Mouse (Mus musculus) hindbrain, embryonic 16.5 days (tissue): Measurements from ENCODE around the gene Cdc20. TPM values are rescaled to one million over a fixed set of nuclear protein-coding genes. Genes with fewer than 3 reads are reported as not detected.

ENCODE experiments used
- ATAC-seq: fragments of 200-750 bp; cut with Nextera tagmentation; 2 replicates; pipeline ENCODE4 v1.8.0; 2017; ENCODE audit warnings: moderate TSS enrichment, moderate library complexity
- H3K27ac ChIP-seq: fragments of 300-500 bp; sonication (generic); 2 replicates; pipeline ENCODE4 v1.5.1; 2014; ENCODE audit warnings: low read depth, mild to moderate bottlenecking, control low read depth, low read length, moderate library complexity
- H3K27me3 ChIP-seq: fragments of 300-500 bp; sonication (generic); replicated peaks from 2 replicates; pipeline ENCODE4 v1.6.1; 2014; ENCODE audit warnings: low read length; ENCODE audit not compliant: control insufficient read depth, insufficient read depth
- H3K36me3 ChIP-seq: fragments of 300-500 bp; sonication (generic); 2 replicates; pipeline ENCODE4 v1.6.1; 2014; ENCODE audit warnings: mild to moderate bottlenecking, low read length, moderate library complexity, mixed read lengths; ENCODE audit not compliant: control insufficient read depth, insufficient read depth
- H3K4me1 ChIP-seq: fragments of 300-500 bp; sonication (generic); 2 replicates; pipeline ENCODE4 v1.6.1; 2014; ENCODE audit warnings: low read depth, low read length; ENCODE audit not compliant: control insufficient read depth, insufficient read depth
- H3K4me2 ChIP-seq: fragments of 300-500 bp; sonication (generic); 2 replicates; pipeline ENCODE4 v1.6.1; 2014; ENCODE audit warnings: mild to moderate bottlenecking, low read length, control low read depth, moderate library complexity
- H3K4me3 ChIP-seq: fragments of 300-500 bp; sonication (generic); 2 replicates; pipeline ENCODE4 v1.5.1; 2014; ENCODE audit warnings: mild to moderate bottlenecking, low read length, control low read depth, moderate library complexity
- H3K9ac ChIP-seq: fragments of 300-500 bp; sonication (generic); 2 replicates; pipeline ENCODE4 v1.6.1; 2014; ENCODE audit warnings: low read depth, mild to moderate bottlenecking, control low read depth, low read length, moderate library complexity
- H3K9me3 ChIP-seq: fragments of 300-500 bp; sonication (generic); 2 replicates; pipeline ENCODE4 v1.6.1; 2014; ENCODE audit warnings: mild to moderate bottlenecking, low read length, moderate library complexity; ENCODE audit not compliant: control insufficient read depth
- WGBS: fragments of 180-500 bp; shearing (Covaris S2); extraction: QIAGEN DNeasy Blood & Tissue Kit; methylation state at CpG from one replicate; pipeline ENCODE4 v1.1.7; 2014; 5-methylcytosine and 5-hydroxymethylcytosine counted together
- polyA plus RNA-seq: library from polyadenylated mRNA; unstranded; fragments of >200 nt; fragmentation: Nextera tagmentation; extraction: Ambion mirVana; gene quantifications from 2 replicates; pipeline ENCODE4 v1.2.1, GENCODE M21; 2015

The Cdc20 gene
- polyA plus RNA-seq, 1 experiment from 2014 or later: 39.6 TPM

GRCm38 (mm10) chr4:118445781-118446414 lies 8.7 kb upstream of the Cdc20 start:
- Histone ChIP-seq H3K27ac (0 out of 2 replicates have a peak overlapping the region, but pooled peaks have one; percentile 13), H3K4me3 (peak overlapping the region; percentile 49), H3K9me3 (no peaks in the 10 kb centered on the region), H3K4me2 (peak overlapping the region; percentile 94), H3K9ac (peak overlapping the region; percentile 66), H3K4me1 (peaks cover 10% of the 10 kb centered on the region), H3K27me3 (no peaks in the 10 kb centered on the region), H3K36me3 (no peaks in the 10 kb centered on the region)
- 21% methylated on average over 18 of the region's 18 CpGs for WGBS
- peak; percentile 84 for ATAC-seq

GRCm38 (mm10) chr4:118445088-118445487 lies 7.9 kb upstream of the Cdc20 start:
- WGBS: 87% methylated on average over 10 of the region's 10 CpGs
- H3K4me3 ChIP-seq: no peak overlapping the region
- H3K27ac ChIP-seq: no peak overlapping the region
- no peaks in the 10 kb centered on the region for H3K27me3 ChIP-seq
- peaks cover 10% of the 10 kb centered on the region for H3K4me1 ChIP-seq
- H3K4me2 ChIP-seq: no peak overlapping the region
- no peaks in the 10 kb centered on the region for H3K9me3 ChIP-seq
- ATAC-seq: no peak
- H3K36me3 ChIP-seq: no peaks in the 10 kb centered on the region
- no peak overlapping the region for H3K9ac ChIP-seq

- H3K4me2 ChIP-seq: peak overlapping the region; percentile 84
- H3K36me3 ChIP-seq: no peaks in the 10 kb centered on the region
- H3K9me3 ChIP-seq: no peaks in the 10 kb centered on the region
- H3K9ac ChIP-seq: peak overlapping the region; percentile 58
- peak overlapping the region; percentile 48 for H3K4me3 ChIP-seq
- peak; percentile 30 for ATAC-seq
- H3K27ac ChIP-seq: peak overlapping the region; percentile 84
- H3K27me3 ChIP-seq: no peaks in the 10 kb centered on the region
- H3K4me1 ChIP-seq: peaks cover 11% of the 10 kb centered on the region
- WGBS: 10% methylated on average over 12 of the region's 12 CpGs
These were observed 689 bp upstream of the Cdc20 start for GRCm38 (mm10) chr4:118437829-118438253.

- Histone ChIP-seq H3K4me3 (no peak overlapping the region), H3K9ac (no peak overlapping the region), H3K27ac (no peak overlapping the region), H3K27me3 (no peaks in the 10 kb centered on the region), H3K4me1 (peaks cover 19% of the 10 kb centered on the region), H3K36me3 (peaks cover 8% of the 10 kb centered on the region; the same call in 1 of the 2 replicates), H3K4me2 (no peak overlapping the region), H3K9me3 (no peaks in the 10 kb centered on the region)
- ATAC-seq: no peak
- WGBS: 52% methylated on average over 8 of the region's 8 CpGs
These were observed 4.8 kb downstream of the Cdc20 start for GRCm38 (mm10) chr4:118432332-118432731.

DNA sequence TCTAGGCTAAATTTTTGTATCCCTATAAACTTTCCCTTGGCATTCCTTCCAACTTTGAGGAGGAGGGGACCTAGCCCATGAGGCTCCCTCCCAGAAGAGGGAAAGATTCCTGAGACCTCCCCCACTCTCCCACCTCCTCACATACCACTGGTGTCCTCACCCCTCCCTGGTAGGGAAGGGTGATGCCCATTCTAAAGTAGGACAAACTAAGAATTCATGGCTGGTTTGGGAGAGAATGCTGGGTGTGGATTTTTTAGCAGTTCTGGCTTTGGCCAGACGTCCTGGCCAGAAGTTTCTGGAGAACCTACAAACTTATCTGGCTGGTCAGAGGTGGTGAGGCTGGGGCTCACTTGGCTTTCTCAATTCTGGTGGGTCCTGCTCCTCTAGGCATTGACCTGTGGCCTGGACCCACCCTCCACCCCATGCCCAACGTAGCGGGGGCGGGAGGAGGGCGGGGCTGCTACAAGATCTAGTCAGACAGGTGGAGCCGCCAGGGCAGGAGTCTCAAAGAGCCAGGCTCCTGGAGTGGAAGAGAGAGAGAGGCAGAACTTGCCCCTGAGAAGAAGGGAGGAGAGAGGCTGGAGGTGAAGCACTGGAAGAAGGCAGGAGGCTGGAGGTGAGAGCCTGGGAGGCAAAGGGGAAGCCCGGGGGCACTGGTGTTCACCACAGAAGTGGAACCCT lies 7.8 kb downstream of the Cdc20 start:
- no peak overlapping the region for H3K4me3 ChIP-seq
- peaks cover 8% of the 10 kb centered on the region; the same call in 1 of the 2 replicates for H3K36me3 ChIP-seq
- no peak overlapping the region for H3K9ac ChIP-seq
- H3K27me3 ChIP-seq: no peaks in the 10 kb centered on the region
- no peak overlapping the region for H3K27ac ChIP-seq
- no peak for ATAC-seq
- WGBS: 63% methylated on average over 7 of the region's 7 CpGs
- H3K4me1 ChIP-seq: peaks cover 17% of the 10 kb centered on the region
- peak overlapping the region; percentile 90 for H3K4me2 ChIP-seq
- H3K9me3 ChIP-seq: no peaks in the 10 kb centered on the region

DNA sequence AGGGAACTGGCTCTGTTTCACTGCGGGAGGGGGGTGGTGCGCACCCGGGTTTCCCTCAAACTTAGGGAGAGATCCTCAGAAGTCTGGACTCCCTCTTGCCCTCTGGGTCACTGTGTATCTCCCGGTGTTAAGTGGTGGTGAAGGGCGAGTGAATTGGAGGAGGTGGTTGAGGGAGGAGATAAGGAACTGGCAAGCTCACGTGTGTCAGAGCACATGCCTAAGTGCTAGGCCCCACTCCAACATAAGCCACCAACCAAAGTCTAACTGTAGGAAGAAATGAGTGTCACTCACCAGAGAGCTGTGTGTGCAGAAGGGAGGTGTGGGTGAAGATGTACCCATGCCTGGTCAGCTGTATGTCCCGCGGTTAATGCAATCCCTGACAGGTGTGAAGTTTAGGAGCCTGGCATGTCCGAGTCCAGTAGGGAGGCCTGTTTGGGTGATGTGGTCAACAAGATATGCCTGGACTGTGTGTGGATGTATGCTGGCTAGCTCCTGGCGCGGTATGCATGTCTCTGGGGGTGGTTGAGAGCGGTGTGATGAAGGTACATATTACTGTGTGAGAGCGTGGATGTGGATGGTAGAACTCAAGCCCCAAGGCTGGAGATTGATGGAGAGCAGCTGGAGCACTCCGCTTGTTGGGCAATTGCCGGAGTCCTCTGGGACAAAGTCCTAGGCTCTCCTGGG lies 8.5 kb downstream of the Cdc20 start:
- Histone ChIP-seq H3K9me3 (no peaks in the 10 kb centered on the region), H3K9ac (peak overlapping the region; percentile 79), H3K36me3 (peaks cover 8% of the 10 kb centered on the region; the same call in 1 of the 2 replicates), H3K27me3 (no peaks in the 10 kb centered on the region), H3K27ac (peak overlapping the region; percentile 53), H3K4me2 (peak overlapping the region; percentile 90), H3K4me1 (peaks cover 17% of the 10 kb centered on the region), H3K4me3 (peak overlapping the region; percentile 59)
- ATAC-seq: peak; percentile 15; the same call in 1 of the 2 replicates
- WGBS: 53% methylated on average over 15 of the region's 15 CpGs

DNA sequence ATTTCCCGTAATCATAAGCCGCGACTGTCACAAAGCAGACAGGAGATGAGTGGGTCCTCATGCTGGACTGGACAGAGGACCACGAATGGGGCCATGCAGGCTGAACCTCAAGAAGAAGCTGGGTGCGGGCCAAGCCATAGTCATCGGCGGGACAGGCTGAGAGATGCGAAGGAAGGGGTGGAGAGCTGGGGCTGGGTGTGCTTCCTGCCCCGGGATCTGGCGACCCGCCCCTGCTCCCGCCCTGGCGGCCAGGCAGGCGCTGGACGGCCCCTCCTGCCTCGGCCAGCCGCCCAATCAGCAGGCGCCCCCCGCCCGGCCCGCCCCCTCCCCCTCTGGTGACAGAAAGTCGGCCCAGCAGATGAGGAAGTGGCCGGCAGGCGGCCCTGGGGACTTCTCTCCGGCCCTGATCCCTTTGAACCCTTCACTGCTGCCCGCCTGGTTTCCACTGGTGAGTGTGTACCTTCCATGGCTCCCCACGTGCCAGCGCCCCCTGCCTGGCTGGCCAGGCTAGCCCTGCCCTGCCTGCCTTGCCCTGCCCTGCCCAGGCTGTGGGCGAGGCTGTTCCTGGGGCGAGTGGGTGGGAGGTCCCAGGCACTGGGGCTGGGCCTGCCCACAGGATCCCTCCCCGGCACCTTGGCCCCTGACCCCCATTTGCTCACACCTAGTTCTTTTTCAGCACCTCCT lies 9.2 kb downstream of the Cdc20 start, which contains the start of gene Elovl1:
Gene Elovl1 (plus strand): TSS at position 326 of the 684 bp plus-strand sequence.
- Histone ChIP-seq H3K4me2 (peak within 1 kb of the TSS; percentile 90), H3K27me3 (no peaks in the 10 kb centered on the region), H3K9me3 (no peaks in the 10 kb centered on the region), H3K9ac (peak within 1 kb of the TSS; percentile 79), H3K27ac (peak within 1 kb of the TSS; percentile 69), H3K4me3 (peak within 1 kb of the TSS; percentile 59), H3K36me3 (peaks cover 8% of the 10 kb centered on the region; the same call in 1 of the 2 replicates), H3K4me1 (peaks cover 17% of the 10 kb centered on the region)
- ATAC-seq: peak; percentile 93
- 1% methylated on average over 11 of the region's 31 CpGs for WGBS

DNA sequence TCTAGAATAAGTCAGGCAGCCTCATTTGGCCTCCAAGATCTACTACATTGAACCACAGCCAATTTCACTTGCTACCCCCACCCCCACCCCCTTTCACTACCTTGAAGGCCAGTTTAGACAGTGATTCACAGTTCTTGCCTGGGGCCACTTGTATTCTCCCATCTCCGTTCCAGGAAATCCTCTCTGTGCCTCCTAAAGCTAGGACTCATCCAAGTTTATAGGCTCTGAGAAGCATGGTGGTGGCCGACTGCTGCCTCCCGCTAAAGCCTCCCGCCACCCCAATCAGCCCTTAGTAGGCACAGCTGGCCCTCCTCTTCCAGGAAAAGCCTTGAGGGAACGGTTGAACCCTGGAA lies 9.8 kb downstream of the Cdc20 start:
- WGBS: 3% methylated on average over 5 of the region's 5 CpGs

More for the DNA sequence above, 9.8 kb downstream of the Cdc20 start:
- Histone ChIP-seq H3K4me2 (peak overlapping the region; percentile 90), H3K27me3 (no peaks in the 10 kb centered on the region), H3K27ac (peak overlapping the region; percentile 69), H3K4me3 (peak overlapping the region; percentile 59), H3K9ac (peak overlapping the region; percentile 79), H3K4me1 (peaks cover 17% of the 10 kb centered on the region), H3K36me3 (peaks cover 10% of the 10 kb centered on the region), H3K9me3 (no peaks in the 10 kb centered on the region)
- peak; percentile 31; the same call in 1 of the 2 replicates for ATAC-seq
